Comparison of ENCODE assay signal across 26 mouse cellular contexts in the genomic region with DNA sequence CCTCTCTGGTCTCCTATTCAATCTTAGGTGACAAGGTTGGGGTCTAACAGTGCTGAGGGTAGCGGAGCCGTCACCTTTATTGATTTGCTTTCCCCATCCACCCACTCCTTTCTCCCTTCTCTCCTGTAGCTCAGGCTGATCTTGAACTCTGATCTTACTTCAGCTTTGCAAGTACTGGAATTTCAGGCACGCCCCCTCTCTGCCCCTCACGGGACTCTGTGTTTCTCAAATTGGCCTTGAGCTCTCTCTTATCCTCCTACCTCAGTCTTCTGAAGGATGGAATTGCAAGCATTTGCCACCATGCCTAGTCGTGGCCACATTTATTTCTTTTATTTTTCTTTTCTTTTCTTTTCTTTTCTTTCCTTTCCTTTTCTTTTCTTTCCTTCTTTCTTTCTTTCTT. TPM values are rescaled to one million over a fixed set of nuclear protein-coding genes. Genes with fewer than 3 reads are reported as not detected.
"Had no signal": no experiment of that assay in that cellular context is flagged by ENCODE, and none has a peak within 500 bp of the region (broad histone marks: within the 10 kb centered on the region; RNA-seq: fewer than 3 reads in every experiment).

No protein-coding gene starts in this region.

- H3K4me3 ChIP-seq: intestine, embryonic 15.5 days; limb, embryonic 12.5 days; limb, embryonic 15.5 days; lung, embryonic 15.5 days; neural tube, embryonic 12.5 days had no signal

- DNase-seq: kidney, postnatal 14 days; kidney, postnatal 4 days; left cerebral cortex, postnatal 4 days; lung, postnatal 10 days; midbrain, embryonic 14.5 days; retina, postnatal 1 day; right cerebral cortex, postnatal 25 days; spleen, adult 18-20 months; thymus, adult 2 months; thymus, postnatal 14 days; thymus, postnatal 4 days had no signal

- H3K9me3 ChIP-seq: intestine, embryonic 15.5 days; limb, embryonic 15.5 days; lung, embryonic 15.5 days; neural tube, embryonic 12.5 days had no signal

- H3K36me3 ChIP-seq: intestine, embryonic 15.5 days; limb, embryonic 12.5 days; limb, embryonic 15.5 days; lung, embryonic 15.5 days; neural tube, embryonic 12.5 days had no signal

- H3K27me3 ChIP-seq: intestine, embryonic 15.5 days; limb, embryonic 15.5 days; lung, embryonic 15.5 days; neural tube, embryonic 12.5 days had no signal

- H3K9ac ChIP-seq: intestine, embryonic 15.5 days; limb, embryonic 12.5 days; limb, embryonic 15.5 days; lung, embryonic 15.5 days; neural tube, embryonic 12.5 days had no signal

- H3K4me2 ChIP-seq: intestine, embryonic 15.5 days; limb, embryonic 12.5 days; limb, embryonic 15.5 days; lung, embryonic 15.5 days; midbrain, embryonic 11.5 days; neural tube, embryonic 12.5 days had no signal

- H3K27ac ChIP-seq: intestine, embryonic 15.5 days; limb, embryonic 12.5 days; limb, embryonic 15.5 days; neural tube, embryonic 12.5 days; stomach, postnatal 0 days had no signal

- H3K4me1 ChIP-seq: limb, embryonic 12.5 days; limb, embryonic 15.5 days; lung, embryonic 15.5 days; neural tube, embryonic 12.5 days had no signal

RNA-seq across cellular contexts. Expression of a gene that starts 54.4 kb away (rescaled TPM):
- total RNA-seq: layer of hippocampus, adult 18-20 months; layer of hippocampus, postnatal 14 days; left cerebral cortex, adult 8-10 months; left cerebral cortex, postnatal 14 days; left cerebral cortex, postnatal 4 days; midbrain, postnatal 0 days; neutrophil, adult 5-6 weeks had no signal
- polyA plus RNA-seq: kidney, embryonic 16.5 days; limb, embryonic 12.5 days; limb, embryonic 15.5 days; lung, embryonic 15.5 days; midbrain, embryonic 11.5 days; midbrain, embryonic 14.5 days; neural tube, embryonic 12.5 days; stomach, embryonic 14.5 days; stomach, postnatal 0 days; thymus, adult 2 months had no signal
